Mouse (Mus musculus) liver, embryonic 14 days (tissue): ENCODE results near the gene Cdkl1. TPM values are rescaled to one million over a fixed set of nuclear protein-coding genes. Genes with fewer than 3 reads are reported as not detected.

Experiments used
- polyA plus RNA-seq: library from polyadenylated mRNA; depleted of rRNA; stranded (reverse); fragments of >200 nt; gene quantifications from 2 replicates; pipeline ENCODE4 v1.2.3, GENCODE M21; 2012; rRNA removed

The Cdkl1 gene
- polyA plus RNA-seq: 0.61 and 1.3 TPM in 2 replicates

DNA sequence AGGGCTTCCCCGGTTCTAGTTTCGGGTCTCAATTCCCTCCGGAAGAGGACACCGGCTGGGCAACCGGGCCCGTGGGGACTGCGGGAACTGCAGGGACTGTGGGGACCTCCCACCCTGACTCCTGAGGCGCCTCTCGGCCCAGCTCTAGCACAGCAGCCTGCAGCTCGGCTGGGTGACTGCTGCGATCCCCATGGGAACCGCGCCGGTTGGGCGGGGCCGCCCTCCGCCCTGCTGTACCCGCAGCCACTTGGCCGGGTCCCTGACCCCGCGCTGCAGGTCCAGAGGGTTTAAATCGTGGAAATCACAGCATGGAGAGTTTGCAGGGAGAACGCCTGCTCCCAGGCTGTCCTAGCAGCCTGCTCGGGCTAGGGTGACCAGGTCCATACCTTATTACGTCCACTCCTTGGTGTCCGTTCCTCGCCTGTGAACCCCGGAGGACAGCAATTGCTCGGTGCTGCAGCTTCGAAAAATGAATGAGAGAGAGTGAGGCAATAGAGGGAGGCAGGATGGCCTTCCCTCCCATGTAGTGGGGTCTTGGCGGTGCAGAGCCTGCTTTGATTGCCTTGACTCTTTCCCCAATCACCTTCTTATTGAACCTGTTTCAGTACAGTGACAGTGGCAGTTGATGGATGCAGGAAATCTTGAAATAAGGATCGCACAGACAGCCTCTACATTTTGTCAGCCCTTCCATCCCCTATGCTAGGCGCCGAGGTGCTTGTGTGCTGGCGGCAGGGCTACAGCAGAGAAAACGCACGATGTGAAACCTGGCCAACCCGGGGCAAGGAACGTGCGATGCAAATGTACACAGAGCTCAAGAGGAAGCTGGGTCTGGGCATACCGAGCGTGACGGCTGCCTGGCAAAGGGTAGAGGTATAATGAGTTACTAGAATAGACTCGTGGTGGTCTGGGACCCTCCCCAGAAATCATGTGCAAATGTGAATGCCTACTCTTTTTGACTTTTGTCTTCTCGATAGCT lies at the start of gene Cdkl1:
Cdkl1 (minus strand) TSS at position 738 of the 976 bp plus-strand sequence.

GRCm38 (mm10) chr12:69724711-69725460 lies 66.2 kb downstream of the Cdkl1 start, which contains the start of the genes L2hgdh and Atp5s:
Gene L2hgdh, minus strand, starts transcription at chr12:69724873.
Gene Atp5s, plus strand, starts transcription at chr12:69724950.

Other genes starting within 250 kb of the Cdkl1 start
- gene Vcpkmt, start 208.2 kb downstream of the Cdkl1 start, polyA plus RNA-seq: 7.5 and 7.6 TPM in 2 replicates
- 7.2 and 8.4 TPM in 2 replicates for gene Sos2, start 109.4 kb downstream of the Cdkl1 start, polyA plus RNA-seq
- 8.5 and 9.4 TPM in 2 replicates for gene L2hgdh, start 66.4 kb downstream of the Cdkl1 start, polyA plus RNA-seq
- 11.6 and 13.0 TPM in 2 replicates for gene Atp5s, start 66.3 kb downstream of the Cdkl1 start, polyA plus RNA-seq
- gene Atl1, start 101.3 kb upstream of the Cdkl1 start, polyA plus RNA-seq: 0.76 and 1.2 TPM in 2 replicates
- 12.2 and 15.5 TPM in 2 replicates for gene Map4k5, start 101.9 kb upstream of the Cdkl1 start, polyA plus RNA-seq
- 18.4 and 22.5 TPM in 2 replicates for gene Sav1, start 195.7 kb upstream of the Cdkl1 start, polyA plus RNA-seq